Mouse (Mus musculus) intestine, embryonic 16.5 days (tissue): ENCODE results near the gene Ncoa1. TPM values are rescaled to one million over a fixed set of nuclear protein-coding genes. Genes with fewer than 3 reads are reported as not detected.
"Not testable (repeated sequence)": the region's sequence is repeated elsewhere in the genome, so short reads cannot be mapped to it uniquely, and the experiment has no call there.

ENCODE experiments used
- ATAC-seq: fragments of 200-750 bp; cut with Nextera tagmentation; 2 replicates; pipeline ENCODE4 v1.8.0; 2017; ENCODE audit warnings: moderate TSS enrichment, moderate library complexity
- H3K27ac ChIP-seq: fragments of 300-500 bp; sonication (generic); 2 replicates; pipeline ENCODE4 v1.5.1; 2014; ENCODE audit warnings: mild to moderate bottlenecking, low read length
- H3K27me3 ChIP-seq: fragments of 300-500 bp; sonication (generic); replicated peaks from 2 replicates; pipeline ENCODE4 v1.6.1; 2014; ENCODE audit warnings: low read length, control low read depth, mixed read lengths; ENCODE audit not compliant: control insufficient read depth, insufficient read depth
- H3K36me3 ChIP-seq: fragments of 300-500 bp; sonication (generic); 2 replicates; pipeline ENCODE4 v1.6.1; 2014; ENCODE audit warnings: low read length, control low read depth; ENCODE audit not compliant: control insufficient read depth, insufficient read depth
- H3K4me1 ChIP-seq: fragments of 300-500 bp; sonication (generic); 2 replicates; pipeline ENCODE4 v1.6.1; 2014; ENCODE audit warnings: low read length, control low read depth, mixed read lengths; ENCODE audit not compliant: control insufficient read depth, insufficient read depth
- H3K4me2 ChIP-seq: fragments of 300-500 bp; sonication (generic); 2 replicates; pipeline ENCODE4 v1.6.1; 2014; ENCODE audit warnings: low read depth, low read length, control low read depth
- H3K4me3 ChIP-seq: fragments of 300-500 bp; sonication (generic); 2 replicates; pipeline ENCODE4 v1.5.1; 2014; ENCODE audit warnings: mild to moderate bottlenecking, low read length
- H3K9ac ChIP-seq: fragments of 300-500 bp; sonication (generic); 2 replicates; pipeline ENCODE4 v1.6.1; 2014; ENCODE audit warnings: low read depth, low read length
- H3K9me3 ChIP-seq: fragments of 300-500 bp; sonication (generic); 2 replicates; pipeline ENCODE4 v1.6.1; 2016; ENCODE audit warnings: low read length, control low read depth; ENCODE audit not compliant: control insufficient read depth
- WGBS: fragments of 180-500 bp; shearing (Covaris S2); extraction: QIAGEN DNeasy Blood & Tissue Kit; methylation state at CpG from one replicate; pipeline ENCODE4 v1.1.7; 2014; 5-methylcytosine and 5-hydroxymethylcytosine counted together
- polyA plus RNA-seq: library from polyadenylated mRNA; unstranded; fragments of >200 nt; fragmentation: Nextera tagmentation; extraction: Ambion mirVana; gene quantifications from 2 replicates; pipeline ENCODE4 v1.2.1, GENCODE M21; 2015

Gene Ncoa1
- polyA plus RNA-seq, 1 experiment from 2014 or later, result 4.7 TPM

- no peaks in the 10 kb centered on the region for H3K27me3 ChIP-seq
- H3K4me3 ChIP-seq, result no peak overlapping the region
- no peaks in the 10 kb centered on the region for H3K9me3 ChIP-seq
- no peaks in the 10 kb centered on the region for H3K4me1 ChIP-seq
- H3K9ac ChIP-seq, result no peak overlapping the region
- no peak overlapping the region for H3K27ac ChIP-seq
- ATAC-seq, result no peak
- WGBS, result no CpG with 5 or more reads among the region's 1 CpGs
- no peak overlapping the region for H3K4me2 ChIP-seq
- no peaks in the 10 kb centered on the region for H3K36me3 ChIP-seq
Measured at GRCm38 (mm10) chr12:4359475-4359874, 117.5 kb downstream of the Ncoa1 start.

GRCm38 (mm10) chr12:4358653-4359052 lies 118.3 kb downstream of the Ncoa1 start:
- not testable (repeated sequence) for H3K27me3 ChIP-seq, H3K9me3 ChIP-seq, H3K4me2 ChIP-seq, H3K27ac ChIP-seq, ATAC-seq, H3K4me1 ChIP-seq, H3K4me3 ChIP-seq, H3K9ac ChIP-seq, H3K36me3 ChIP-seq
- 84% methylated on average over 2 of the region's 2 CpGs for WGBS

GRCm38 (mm10) chr12:4358100-4358499 lies 118.9 kb downstream of the Ncoa1 start:
- ATAC-seq, result no peak
- 93% methylated on average over 4 of the region's 4 CpGs for WGBS
- H3K36me3 ChIP-seq, result no peaks in the 10 kb centered on the region
- H3K4me3 ChIP-seq, result no peak overlapping the region
- no peaks in the 10 kb centered on the region for H3K9me3 ChIP-seq
- H3K4me2 ChIP-seq, result no peak overlapping the region
- no peak overlapping the region for H3K9ac ChIP-seq
- no peaks in the 10 kb centered on the region for H3K4me1 ChIP-seq
- no peaks in the 10 kb centered on the region for H3K27me3 ChIP-seq
- no peak overlapping the region for H3K27ac ChIP-seq

- no peaks in the 10 kb centered on the region for H3K27me3 ChIP-seq
- 78% methylated on average over 5 of the region's 5 CpGs for WGBS
- no peak overlapping the region for H3K27ac ChIP-seq
- no peak overlapping the region for H3K9ac ChIP-seq
- H3K4me1 ChIP-seq, result no peaks in the 10 kb centered on the region
- no peak for ATAC-seq
- H3K4me2 ChIP-seq, result no peak overlapping the region
- H3K36me3 ChIP-seq, result no peaks in the 10 kb centered on the region
- no peak overlapping the region for H3K4me3 ChIP-seq
- H3K9me3 ChIP-seq, result no peaks in the 10 kb centered on the region
Measured at GRCm38 (mm10) chr12:4356834-4357445, 120.0 kb downstream of the Ncoa1 start.

- H3K4me1 ChIP-seq, result no peaks in the 10 kb centered on the region
- no peaks in the 10 kb centered on the region for H3K36me3 ChIP-seq
- ATAC-seq, result no peak
- no peak overlapping the region for H3K27ac ChIP-seq
- H3K9me3 ChIP-seq, result no peaks in the 10 kb centered on the region
- 66% methylated on average over 2 of the region's 2 CpGs for WGBS
- no peak overlapping the region for H3K4me3 ChIP-seq
- H3K27me3 ChIP-seq, result no peaks in the 10 kb centered on the region
- H3K9ac ChIP-seq, result no peak overlapping the region
- H3K4me2 ChIP-seq, result no peak overlapping the region
Measured at GRCm38 (mm10) chr12:4355019-4355730, 121.8 kb downstream of the Ncoa1 start.

GRCm38 (mm10) chr12:4343216-4343615 lies 133.8 kb downstream of the Ncoa1 start:
- WGBS, result 56% methylated on average over 2 of the region's 2 CpGs
- Histone ChIP-seq H3K4me1 (no peaks in the 10 kb centered on the region; the same call in 1 of the 2 replicates), H3K4me3 (no peak overlapping the region), H3K36me3 (no peaks in the 10 kb centered on the region), H3K4me2 (no peak overlapping the region), H3K27ac (no peak overlapping the region), H3K9me3 (no peaks in the 10 kb centered on the region), H3K9ac (no peak overlapping the region), H3K27me3 (no peaks in the 10 kb centered on the region)
- no peak for ATAC-seq

GRCm38 (mm10) chr12:4342087-4342486 lies 134.9 kb downstream of the Ncoa1 start:
- ATAC-seq, result no peak
- H3K4me2 ChIP-seq, result no peak overlapping the region
- H3K4me3 ChIP-seq, result no peak overlapping the region
- H3K27me3 ChIP-seq, result no peaks in the 10 kb centered on the region
- 64% methylated on average over 3 of the region's 3 CpGs for WGBS
- H3K9ac ChIP-seq, result no peak overlapping the region
- H3K36me3 ChIP-seq, result no peaks in the 10 kb centered on the region
- no peaks in the 10 kb centered on the region for H3K9me3 ChIP-seq
- no peaks in the 10 kb centered on the region; the same call in 1 of the 2 replicates for H3K4me1 ChIP-seq
- H3K27ac ChIP-seq, result no peak overlapping the region

GRCm38 (mm10) chr12:4340325-4340924 lies 136.6 kb downstream of the Ncoa1 start:
- Histone ChIP-seq H3K4me1 (no peaks in the 10 kb centered on the region; the same call in 1 of the 2 replicates), H3K4me2 (no peak overlapping the region), H3K36me3 (no peaks in the 10 kb centered on the region), H3K9me3 (no peaks in the 10 kb centered on the region), H3K27me3 (no peaks in the 10 kb centered on the region), H3K4me3 (no peak overlapping the region), H3K9ac (no peak overlapping the region), H3K27ac (no peak overlapping the region)
- ATAC-seq, result no peak
- 57% methylated on average over 3 of the region's 3 CpGs for WGBS

GRCm38 (mm10) chr12:4323604-4324003 lies 153.4 kb downstream of the Ncoa1 start:
- WGBS, result 66% methylated on average over 5 of the region's 5 CpGs
- Histone ChIP-seq H3K4me3 (no peak overlapping the region), H3K27me3 (no peaks in the 10 kb centered on the region), H3K4me1 (no peaks in the 10 kb centered on the region; the same call in 1 of the 2 replicates), H3K9ac (no peak overlapping the region), H3K4me2 (no peak overlapping the region), H3K36me3 (no peaks in the 10 kb centered on the region), H3K9me3 (no peaks in the 10 kb centered on the region), H3K27ac (no peak overlapping the region)
- ATAC-seq, result peak; percentile 77
